Mouse (Mus musculus) spleen, adult 2 months (tissue): Measurements from ENCODE around the gene Ficd.

Experiments used
- CTCF ChIP-seq: fragments of 200-500 bp; IDR thresholded peaks from 2 replicates; pipeline ENCODE4 v1.5.1; 2011; ENCODE audit warnings: mild to moderate bottlenecking, inconsistent platforms; ENCODE audit not compliant: insufficient read depth, insufficient read length, insufficient replicate concordance; ENCODE audit errors: extremely low read depth
- POLR2A ChIP-seq: fragments of 200-500 bp; IDR thresholded peaks from 2 replicates; pipeline ENCODE4 v1.6.1; 2011; ENCODE audit warnings: low read depth, low read length, inconsistent platforms

GRCm38 (mm10) chr5:113737607-113738237 is 2.1 kb downstream of the Ficd start:
- TF ChIP-seq POLR2A, result no peak
- no peak for TF ChIP-seq CTCF
